In the genomic region with DNA sequence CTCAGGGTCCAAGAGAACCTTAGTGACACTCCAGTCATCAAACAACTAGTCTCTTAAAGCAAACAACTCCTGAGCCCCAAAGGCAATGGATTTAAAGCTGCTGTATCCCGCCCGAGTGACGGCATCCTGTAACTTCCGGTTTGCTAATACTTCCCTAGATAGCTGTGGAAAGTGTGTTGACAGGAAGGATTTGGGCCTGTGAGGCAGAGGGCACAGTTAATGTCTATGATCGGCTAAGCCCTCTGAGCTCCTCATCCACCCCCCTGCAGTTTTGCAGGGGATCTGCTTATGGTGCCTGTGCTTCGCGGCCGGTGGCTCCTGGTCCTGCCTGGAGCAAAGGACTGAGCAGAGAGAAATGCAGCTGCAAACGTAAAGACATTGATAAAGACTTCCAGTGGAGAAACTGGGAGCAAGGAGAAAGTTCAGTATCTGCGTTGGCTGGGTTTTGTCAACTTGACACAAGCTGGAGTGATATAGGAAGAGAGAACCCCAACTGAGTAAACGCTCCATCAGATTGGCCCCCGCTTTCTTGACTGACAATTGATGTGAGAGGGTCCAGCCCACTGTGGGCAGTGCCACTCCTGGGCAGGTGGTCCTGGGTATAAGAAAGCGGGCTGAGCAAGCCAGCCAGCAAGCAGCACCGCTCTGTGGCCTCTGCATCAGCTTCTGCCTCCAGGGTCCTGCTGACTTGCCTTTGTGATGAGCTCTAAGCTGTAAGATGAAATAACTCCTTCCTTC, we compare ENCODE assay signal across 17 mouse cellular contexts. TPM values are rescaled to one million over a fixed set of nuclear protein-coding genes. Genes with fewer than 3 reads are reported as not detected.
DNase-seq lines count a peak whose midpoint lies in the region; ATAC-seq and TF ChIP-seq lines count a peak whose summit lies in the region.
"Had no signal": no experiment of that assay in that cellular context is flagged by ENCODE, and none has a peak within 500 bp of the region (broad histone marks: within the 10 kb centered on the region; RNA-seq: fewer than 3 reads in every experiment).

No protein-coding gene starts in this region.

- no peak for DNase-seq in heart, postnatal 25 days (ENCODE audit: low spot score)
- no peak for DNase-seq in midbrain, embryonic 14.5 days
- DNase-seq in liver, embryonic 13.5 days = no peak
- DNase-seq in stomach, postnatal 0 days (ENCODE audit: low spot score) = no peak
- no peak for DNase-seq in urinary bladder, postnatal 36 days (ENCODE audit: low spot score in 2 of 2)
- DNase-seq: cerebellum, adult 9-10 months; layer of hippocampus, adult 9-11 months; lung, adult 2 months; right cerebral cortex, postnatal 4 days had no signal

- H3K9ac ChIP-seq in heart, embryonic 15.5 days = no peak overlapping the region; the same call in 1 of the 2 replicates
- 0 out of 2 replicates have a peak overlapping the region, but pooled peaks have one; percentile 28 for H3K9ac ChIP-seq in midbrain, embryonic 13.5 days (replicated peaks)
- H3K9ac ChIP-seq in midbrain, embryonic 14.5 days (replicated peaks; ENCODE audit: low read length) = no peak overlapping the region
- H3K9ac ChIP-seq in liver, embryonic 13.5 days = no peak overlapping the region
- no peak overlapping the region; the same call in 1 of the 2 replicates for H3K9ac ChIP-seq in stomach, postnatal 0 days (ENCODE audit: low read length)
- H3K9ac ChIP-seq: embryonic facial prominence, embryonic 13.5 days; forebrain, embryonic 13.5 days had no signal

- H3K27me3 ChIP-seq in heart, embryonic 15.5 days = no peaks in the 10 kb centered on the region
- H3K27me3 ChIP-seq in midbrain, embryonic 13.5 days = peaks cover 3% of the 10 kb centered on the region; the same call in 1 of the 2 replicates
- no peaks in the 10 kb centered on the region for H3K27me3 ChIP-seq in midbrain, embryonic 14.5 days (ENCODE audit: control insufficient read depth, insufficient read depth, low read length)
- H3K27me3 ChIP-seq in liver, embryonic 13.5 days = no peaks in the 10 kb centered on the region
- H3K27me3 ChIP-seq in stomach, postnatal 0 days (ENCODE audit: control insufficient read depth, insufficient read depth, low read length) = no peaks in the 10 kb centered on the region
- H3K27me3 ChIP-seq: CH12.LX; embryonic facial prominence, embryonic 13.5 days; forebrain, embryonic 13.5 days; Patski had no signal

- no peak overlapping the region for H3K27ac ChIP-seq in heart, embryonic 15.5 days
- no peak overlapping the region for H3K27ac ChIP-seq in midbrain, embryonic 13.5 days
- no peak overlapping the region for H3K27ac ChIP-seq in midbrain, embryonic 14.5 days (replicated peaks; ENCODE audit: low read depth, low read length)
- H3K27ac ChIP-seq in liver, embryonic 13.5 days = no peak overlapping the region; the same call in 1 of the 2 replicates
- H3K27ac ChIP-seq in stomach, postnatal 0 days (replicated peaks) = no peak overlapping the region
- H3K27ac ChIP-seq: embryonic facial prominence, embryonic 13.5 days; forebrain, embryonic 13.5 days; hindbrain, postnatal 0 days; kidney, postnatal 0 days had no signal

- H3K4me2 ChIP-seq in heart, embryonic 15.5 days = peak overlapping the region; percentile 55
- H3K4me2 ChIP-seq in midbrain, embryonic 13.5 days (replicated peaks) = no peak overlapping the region
- H3K4me2 ChIP-seq in midbrain, embryonic 14.5 days (ENCODE audit: low read length) = no peak overlapping the region
- H3K4me2 ChIP-seq in liver, embryonic 13.5 days = 0 out of 2 replicates have a peak overlapping the region, but pooled peaks have one; percentile 8
- H3K4me2 ChIP-seq in stomach, postnatal 0 days (replicated peaks; ENCODE audit: low read depth) = peak overlapping the region; percentile 11; the same call in 1 of the 2 replicates
- H3K4me2 ChIP-seq: embryonic facial prominence, embryonic 13.5 days; forebrain, embryonic 13.5 days had no signal

- no peak for TF ChIP-seq CTCF in stomach, postnatal 0 days (IDR thresholded peaks at IDR 0.05; ENCODE audit: low read depth)

- H3K9me3 ChIP-seq in heart, embryonic 15.5 days (replicated peaks) = no peaks in the 10 kb centered on the region
- H3K9me3 ChIP-seq in midbrain, embryonic 13.5 days = no peaks in the 10 kb centered on the region
- H3K9me3 ChIP-seq in midbrain, embryonic 14.5 days (ENCODE audit: control insufficient read depth, low read length) = no peaks in the 10 kb centered on the region
- H3K9me3 ChIP-seq in liver, embryonic 13.5 days (replicated peaks) = no peaks in the 10 kb centered on the region
- H3K9me3 ChIP-seq in stomach, postnatal 0 days (ENCODE audit: control insufficient read depth, low read length) = no peaks in the 10 kb centered on the region
- H3K9me3 ChIP-seq: embryonic facial prominence, embryonic 13.5 days; forebrain, embryonic 13.5 days had no signal

- peaks cover 9% of the 10 kb centered on the region for H3K4me1 ChIP-seq in heart, embryonic 15.5 days (replicated peaks)
- H3K4me1 ChIP-seq in midbrain, embryonic 13.5 days (replicated peaks) = peaks cover 6% of the 10 kb centered on the region; the same call in 1 of the 2 replicates
- no peaks in the 10 kb centered on the region for H3K4me1 ChIP-seq in midbrain, embryonic 14.5 days (ENCODE audit: control insufficient read depth, insufficient read depth, low read length)
- no peaks in the 10 kb centered on the region for H3K4me1 ChIP-seq in liver, embryonic 13.5 days (replicated peaks)
- H3K4me1 ChIP-seq in stomach, postnatal 0 days (replicated peaks; ENCODE audit: control insufficient read depth, insufficient read depth) = no peaks in the 10 kb centered on the region
- H3K4me1 ChIP-seq: embryonic facial prominence, embryonic 13.5 days; forebrain, embryonic 13.5 days had no signal

- ATAC-seq in heart, embryonic 15.5 days (replicated peaks; ENCODE audit: insufficient number of reproducible peaks, insufficient read depth, low FRiP score, low read depth) = no peak
- no peak for ATAC-seq in midbrain, embryonic 13.5 days
- no peak for ATAC-seq in midbrain, embryonic 14.5 days (ENCODE audit: low FRiP score, low TSS enrichment)
- no peak for ATAC-seq in liver, embryonic 13.5 days (ENCODE audit: low read depth)
- ATAC-seq in stomach, postnatal 0 days (ENCODE audit: low FRiP score, low TSS enrichment) = peak; percentile 51; the same call in 1 of the 2 replicates
- ATAC-seq: forebrain, embryonic 13.5 days; hindbrain, postnatal 0 days; Patski had no signal

- WGBS in heart, embryonic 15.5 days = 28% methylated on average over 14 of the region's 14 CpGs
- WGBS in midbrain, embryonic 13.5 days = 60% methylated on average over 14 of the region's 14 CpGs
- WGBS in midbrain, embryonic 14.5 days = 52% methylated on average over 14 of the region's 14 CpGs
- WGBS in liver, embryonic 13.5 days (ENCODE audit: insufficient replicate concordance) = 53% methylated on average over 14 of the region's 14 CpGs
- WGBS in stomach, postnatal 0 days = 41% methylated on average over 14 of the region's 14 CpGs

- TF ChIP-seq EP300 in stomach, postnatal 0 days (optimal IDR thresholded peaks at IDR 0.05) = no peak

- H3K4me3 ChIP-seq in heart, embryonic 15.5 days = peak overlapping the region; percentile 17
- H3K4me3 ChIP-seq in midbrain, embryonic 13.5 days (replicated peaks) = no peak overlapping the region
- no peak overlapping the region for H3K4me3 ChIP-seq in midbrain, embryonic 14.5 days (replicated peaks; ENCODE audit: low read depth, low read length)
- H3K4me3 ChIP-seq in liver, embryonic 13.5 days (replicated peaks) = no peak overlapping the region
- no peak overlapping the region for H3K4me3 ChIP-seq in stomach, postnatal 0 days (ENCODE audit: low read depth, low read length)
- H3K4me3 ChIP-seq: embryonic facial prominence, embryonic 13.5 days; forebrain, embryonic 13.5 days had no signal

- intact Hi-C loops in heart, postnatal 25 days (cut with DNase I) = no loop called here

- no peaks in the 10 kb centered on the region for H3K36me3 ChIP-seq in heart, embryonic 15.5 days
- no peaks in the 10 kb centered on the region for H3K36me3 ChIP-seq in midbrain, embryonic 13.5 days
- no peaks in the 10 kb centered on the region for H3K36me3 ChIP-seq in midbrain, embryonic 14.5 days (ENCODE audit: control insufficient read depth, insufficient read depth, low read length)
- H3K36me3 ChIP-seq in liver, embryonic 13.5 days = no peaks in the 10 kb centered on the region
- H3K36me3 ChIP-seq in stomach, postnatal 0 days (ENCODE audit: control insufficient read depth, insufficient read depth, low read length) = no peaks in the 10 kb centered on the region
- H3K36me3 ChIP-seq: embryonic facial prominence, embryonic 13.5 days had no signal

RNA-seq across cellular contexts. Expression of gene Gabrr2, which starts 3.6 kb away (rescaled TPM):
- polyA plus RNA-seq in heart, embryonic 15.5 days (2015; fragmentation: Nextera tagmentation; extraction: Ambion mirVana) = 0.11 and 0.28 TPM in 2 replicates
- 1 to 10 TPM; 1.5 to 1.6 TPM for total RNA-seq in heart, postnatal 25 days (2021)
- 0.44 and 0.54 TPM in 2 replicates for polyA plus RNA-seq in midbrain, embryonic 13.5 days (2015; fragmentation: Nextera tagmentation; extraction: Ambion mirVana)
- 0.35 and 0.74 TPM in 2 replicates for polyA plus RNA-seq in midbrain, embryonic 14.5 days (2014; fragmentation: Nextera tagmentation; extraction: Ambion mirVana)
- polyA plus RNA-seq in liver, embryonic 13.5 days (2015; fragmentation: Nextera tagmentation; extraction: Ambion mirVana) = not detected in 2 replicates
- polyA plus RNA-seq in stomach, postnatal 0 days (2015; fragmentation: Nextera tagmentation; extraction: Ambion mirVana) = 0.05 and 0.12 TPM in 2 replicates
- polyA plus RNA-seq: kidney, postnatal 0 days had no signal

RNA-seq across cellular contexts. Expression of gene Ube2j1, which starts 35.2 kb away (rescaled TPM):
- polyA plus RNA-seq in heart, embryonic 15.5 days (2015; fragmentation: Nextera tagmentation; extraction: Ambion mirVana) = 32.5 and 34.6 TPM in 2 replicates
- total RNA-seq in heart, postnatal 25 days (2021) = 10 to 100 TPM; 42.3 to 43.4 TPM
- polyA plus RNA-seq in midbrain, embryonic 13.5 days (2015; fragmentation: Nextera tagmentation; extraction: Ambion mirVana) = 49.0 and 51.1 TPM in 2 replicates
- 49.7 and 61.6 TPM in 2 replicates for polyA plus RNA-seq in midbrain, embryonic 14.5 days (2014; fragmentation: Nextera tagmentation; extraction: Ambion mirVana)
- polyA plus RNA-seq in liver, embryonic 13.5 days (2015; fragmentation: Nextera tagmentation; extraction: Ambion mirVana) = 32.7 and 43.2 TPM in 2 replicates
- 35.1 TPM in 2 replicates for polyA plus RNA-seq in stomach, postnatal 0 days (2015; fragmentation: Nextera tagmentation; extraction: Ambion mirVana)

Comparison
In these comparisons a context has a peak if more than half of its experiments do, and no peak if none do; other contexts are left out.
1. H3K4me2 ChIP-seq: peak in heart, embryonic 15.5 days (single experiment), liver, embryonic 13.5 days (single experiment) and stomach, postnatal 0 days (single experiment); none in midbrain, embryonic 13.5 days (single experiment) and midbrain, embryonic 14.5 days (single experiment).